Mouse (Mus musculus) neutrophil, adult 59 days (primary cell): ENCODE data around the gene 4933405O20Rik. TPM values are rescaled to one million over a fixed set of nuclear protein-coding genes. Genes with fewer than 3 reads are reported as not detected.

Experiments used
- total RNA-seq, 2 experiments: library from RNA; stranded (reverse); gene quantifications; 1 replicate in 1 of 2; 2 replicates in 1 of 2; pipeline ENCODE4 v1.2.4; 2023

The 4933405O20Rik gene
- not detected for total RNA-seq

GRCm38 (mm10) chr7:50598890-50599289 lies at the start of gene 4933405O20Rik:
4933405O20Rik (plus strand) TSS chr7:50599190.

